Mouse (Mus musculus) MEL (cell line): ENCODE measurements at regions not wholly inside any gene's neighbourhood (a gene's known extent, or its start where the extent isn't known, plus 50 kb on each side); places are given as distances from the start of the nearest gene placed in this dataset.

Source experiments
- DNase-seq: peaks from one replicate; pipeline ENCODE4 v3.0.0; 2011; ENCODE audit warnings: low read depth, low spot score
- H3K27ac ChIP-seq: 2 replicates; pipeline ENCODE4 v1.5.1; 2012; ENCODE audit warnings: low read depth, mild to moderate bottlenecking, control low read depth, low read length, moderate library complexity; ENCODE audit not compliant: control insufficient read depth
- H3K27me3 ChIP-seq, 2 experiments: fragments of 150-350 bp in 1 of 2; sonication (generic) in 1 of 2; 2 replicates each; pipeline ENCODE4 v1.6.1; 2012; ENCODE audit warnings: low read length in 2 of 2, mild to moderate bottlenecking in 2 of 2, improper control_type of control experiment in 1 of 2, moderate library complexity in 1 of 2; ENCODE audit not compliant: insufficient read depth in 2 of 2, control insufficient read depth in 1 of 2
- H3K36me3 ChIP-seq, 2 experiments: 2 replicates each; pipeline ENCODE4 v1.6.1; 2012 to 2014; ENCODE audit warnings: low read length in 2 of 2, improper control_type of control experiment in 1 of 2, inconsistent platforms in 1 of 2, mild to moderate bottlenecking in 1 of 2; ENCODE audit not compliant: insufficient read depth in 2 of 2, control insufficient read depth in 1 of 2
- H3K4me1 ChIP-seq, 2 experiments: fragments of 150-350 bp in 1 of 2; sonication (generic) in 1 of 2; 2 replicates each; pipeline ENCODE4 v1.6.1; 2012; ENCODE audit warnings: low read length in 2 of 2, improper control_type of control experiment in 1 of 2, mild to moderate bottlenecking in 1 of 2; ENCODE audit not compliant: insufficient read depth in 2 of 2, control insufficient read depth in 1 of 2
- H3K4me3 ChIP-seq, 2 experiments: fragments of 150-350 bp in 1 of 2; sonication (generic) in 1 of 2; 2 replicates each; pipeline ENCODE4 v1.5.1; 2012; ENCODE audit warnings: low read depth in 2 of 2, low read length in 2 of 2, mild to moderate bottlenecking in 2 of 2, moderate library complexity in 2 of 2, control low read depth in 1 of 2, improper control_type of control experiment in 1 of 2; ENCODE audit not compliant: control insufficient read depth in 1 of 2, insufficient read depth in 1 of 2
- H3K79me2 ChIP-seq: 2 replicates; pipeline ENCODE4 v1.6.1; 2012; ENCODE audit warnings: mild to moderate bottlenecking, low read length, moderate library complexity; ENCODE audit not compliant: control insufficient read depth, poor library complexity, insufficient read depth
- H3K9ac ChIP-seq: 2 replicates; pipeline ENCODE4 v1.6.1; 2012; ENCODE audit warnings: low read depth, mild to moderate bottlenecking, control low read depth, low read length, moderate library complexity; ENCODE audit not compliant: control insufficient read depth, poor library complexity, severe bottlenecking
- H3K9me3 ChIP-seq: fragments of 150-350 bp; sonication (generic); replicated peaks from 2 replicates; pipeline ENCODE4 v1.6.1; 2012; ENCODE audit warnings: mild to moderate bottlenecking, low read length, improper control_type of control experiment, moderate library complexity; ENCODE audit not compliant: insufficient read depth
- CHD1 ChIP-seq: IDR thresholded peaks from 2 replicates; pipeline ENCODE4 v1.6.1; 2012; ENCODE audit warnings: low read depth, mild to moderate bottlenecking, inconsistent platforms, low read length, improper control_type of control experiment
- CHD2 ChIP-seq: IDR thresholded peaks from 2 replicates; pipeline ENCODE4 v1.6.1; 2011; ENCODE audit warnings: low read length, improper control_type of control experiment
- ELF1 ChIP-seq: IDR thresholded peaks from 2 replicates; pipeline ENCODE4 v1.6.1; 2014; ENCODE audit warnings: low read depth, mild to moderate bottlenecking, inconsistent platforms, low read length, improper control_type of control experiment, moderate library complexity
- GABPA ChIP-seq: IDR thresholded peaks from 2 replicates; pipeline ENCODE4 v1.6.1; 2012; ENCODE audit warnings: low read depth, mild to moderate bottlenecking, inconsistent platforms, low read length, improper control_type of control experiment, moderate library complexity
- HCFC1 ChIP-seq: IDR thresholded peaks from 2 replicates; pipeline ENCODE4 v1.6.1; 2012; ENCODE audit warnings: low read depth, mild to moderate bottlenecking, inconsistent platforms, low read length, improper control_type of control experiment, moderate library complexity
- JUND ChIP-seq: IDR thresholded peaks from 2 replicates; pipeline ENCODE4 v1.6.1; 2011; ENCODE audit warnings: low read depth, mild to moderate bottlenecking, improper control_type of control experiment, low read length
- KAT2A ChIP-seq: conservative IDR thresholded peaks from 2 replicates; pipeline ENCODE4 v1.6.1; 2012; ENCODE audit warnings: low read depth, low read length, improper control_type of control experiment, inconsistent platforms
- MAX ChIP-seq: IDR thresholded peaks from 2 replicates; pipeline ENCODE4 v1.6.1; 2011; ENCODE audit warnings: low read length, improper control_type of control experiment
- MYB ChIP-seq: IDR thresholded peaks from 2 replicates; pipeline ENCODE4 v1.6.1; 2011; ENCODE audit warnings: mild to moderate bottlenecking, low read depth, low read length, improper control_type of control experiment
- NELFE ChIP-seq: IDR thresholded peaks from 2 replicates; pipeline ENCODE4 v1.6.1; 2011; ENCODE audit warnings: low read depth, low read length, improper control_type of control experiment
- NRF1 ChIP-seq: IDR thresholded peaks from 2 replicates; pipeline ENCODE4 v1.6.1; 2014; ENCODE audit warnings: low read depth, mild to moderate bottlenecking, inconsistent platforms, low read length, improper control_type of control experiment, moderate library complexity; ENCODE audit not compliant: poor library complexity, insufficient read depth, severe bottlenecking
- POLR2A ChIP-seq, 2 experiments: IDR thresholded peaks; 2 replicates each; pipeline ENCODE4 v1.6.1; 2011 to 2012; ENCODE audit warnings: low read length in 2 of 2, mild to moderate bottlenecking in 2 of 2, control low read depth in 1 of 2, improper control_type of control experiment in 1 of 2, low read depth in 1 of 2, moderate library complexity in 1 of 2; ENCODE audit not compliant: control insufficient read depth in 1 of 2, insufficient read depth in 1 of 2, poor library complexity in 1 of 2
- POLR2AphosphoS2 ChIP-seq: IDR thresholded peaks from 2 replicates; pipeline ENCODE4 v1.6.1; 2011; ENCODE audit warnings: low read length, improper control_type of control experiment
- SIN3A ChIP-seq: IDR thresholded peaks from 2 replicates; pipeline ENCODE4 v1.6.1; 2012; ENCODE audit warnings: low read length, improper control_type of control experiment, inconsistent platforms
- TAL1 ChIP-seq: IDR thresholded peaks from 2 replicates; pipeline ENCODE4 v1.6.1; 2012; ENCODE audit warnings: mild to moderate bottlenecking, inconsistent platforms, low read length, moderate library complexity, mixed read lengths
- TCF12 ChIP-seq: IDR thresholded peaks from 2 replicates; pipeline ENCODE4 v1.6.1; 2014; ENCODE audit warnings: low read depth, mild to moderate bottlenecking, inconsistent platforms, low read length, improper control_type of control experiment, moderate library complexity
- USF1 ChIP-seq: IDR thresholded peaks from 2 replicates; pipeline ENCODE4 v1.6.1; 2014; ENCODE audit warnings: low read depth, mild to moderate bottlenecking, inconsistent platforms, low read length, improper control_type of control experiment, moderate library complexity
- ZC3H11A ChIP-seq: IDR thresholded peaks from 2 replicates; pipeline ENCODE4 v1.6.1; 2012; ENCODE audit warnings: low read depth, mild to moderate bottlenecking, inconsistent platforms, low read length, improper control_type of control experiment

DNA sequence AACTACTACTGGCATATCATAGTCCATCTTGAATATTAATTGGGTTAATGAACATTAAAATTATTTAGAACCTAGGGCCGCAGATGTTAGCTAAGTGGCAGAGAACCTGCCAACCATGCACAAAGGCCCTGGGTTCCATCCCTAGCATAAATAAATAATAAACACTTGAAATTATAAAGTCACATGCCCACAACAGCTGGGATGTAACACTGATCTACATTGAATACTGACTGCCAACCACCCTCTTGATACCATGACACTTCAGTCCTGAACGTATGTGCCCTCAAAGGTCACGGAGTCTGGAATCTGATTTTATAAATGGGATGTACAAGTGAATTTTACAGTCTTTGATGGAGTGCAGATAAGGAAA lies 2895.0 kb upstream of the 5930422O12Rik start:
- Histone ChIP-seq H3K4me1 (no peaks in the 10 kb centered on the region), H3K36me3 (no peaks in the 10 kb centered on the region), H3K9ac (no peak overlapping the region), H3K27ac (no peak overlapping the region), H3K79me2 (no peaks in the 10 kb centered on the region), H3K4me3 (no peak overlapping the region), H3K27me3 (no peaks in the 10 kb centered on the region), H3K9me3 (no peaks in the 10 kb centered on the region)
- TF ChIP-seq POLR2A (IDR thresholded peaks at IDR 0.05; ENCODE audit: control insufficient read depth in 1 of 2, insufficient read depth in 1 of 2, low read depth in 1 of 2, low read length in 2 of 2, poor library complexity in 1 of 2), result no peak
- no peak for TF ChIP-seq POLR2AphosphoS2
- TF ChIP-seq TAL1, result no peak
- no peak for TF ChIP-seq CHD2
- no peak for TF ChIP-seq TCF12
- TF ChIP-seq ZC3H11A, result no peak
- TF ChIP-seq CHD1, result no peak
- TF ChIP-seq NELFE, result no peak
- no peak for TF ChIP-seq GABPA
- no peak for TF ChIP-seq JUND
- TF ChIP-seq MYB, result no peak
- TF ChIP-seq MAX, result no peak
- no peak for DNase-seq

DNA sequence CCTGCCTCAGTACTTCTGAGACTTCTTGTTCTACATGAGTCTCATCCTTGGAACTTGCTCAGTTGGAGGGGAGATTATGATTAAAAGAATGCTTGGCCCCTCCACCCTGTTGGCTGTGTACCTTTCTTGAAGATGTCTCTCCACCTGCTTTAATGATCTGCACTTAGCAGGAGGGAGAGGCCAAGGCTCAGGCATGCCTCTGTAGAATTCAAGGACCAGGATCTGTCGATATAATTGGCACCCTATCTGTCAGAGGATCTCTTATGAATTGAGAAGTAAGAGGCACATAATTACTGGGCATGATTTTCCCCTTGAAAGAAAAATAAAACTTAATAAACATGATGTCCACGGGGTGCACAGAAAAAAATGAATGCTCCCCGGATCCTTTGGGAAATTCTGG lies 2893.1 kb upstream of the 5930422O12Rik start:
- TF ChIP-seq KAT2A (no peak), SIN3A (no peak)
- Histone ChIP-seq H3K27ac (no peak overlapping the region), H3K4me3 (no peak overlapping the region), H3K4me1 (no peaks in the 10 kb centered on the region), H3K27me3 (no peaks in the 10 kb centered on the region), H3K79me2 (no peaks in the 10 kb centered on the region), H3K9me3 (no peaks in the 10 kb centered on the region), H3K36me3 (no peaks in the 10 kb centered on the region), H3K9ac (no peak overlapping the region)
- DNase-seq, result no peak

DNA sequence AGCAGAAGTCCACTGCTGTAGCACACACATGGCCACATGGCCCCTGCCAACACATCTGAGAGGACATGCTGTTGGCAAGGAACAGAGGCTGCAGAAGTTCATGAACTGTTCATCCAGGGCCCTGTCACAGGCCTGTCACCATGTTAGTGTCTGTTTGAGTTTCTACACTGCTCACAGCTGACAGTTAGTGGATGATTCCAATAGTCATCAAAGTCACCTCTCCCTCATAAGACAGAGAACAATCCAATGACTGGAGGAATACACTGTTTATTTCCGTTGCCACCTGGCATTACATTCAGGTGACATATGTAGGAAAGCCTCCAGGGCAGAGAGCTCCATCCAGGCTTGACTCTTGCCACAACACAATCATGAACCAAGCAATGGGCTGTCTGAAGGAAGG lies 2886.3 kb upstream of the 5930422O12Rik start:
- Histone ChIP-seq H3K36me3 (no peaks in the 10 kb centered on the region), H3K4me3 (no peak overlapping the region), H3K9me3 (no peaks in the 10 kb centered on the region), H3K4me1 (no peaks in the 10 kb centered on the region), H3K9ac (no peak overlapping the region), H3K27ac (no peak overlapping the region), H3K79me2 (no peaks in the 10 kb centered on the region), H3K27me3 (no peaks in the 10 kb centered on the region)
- TF ChIP-seq HCFC1 (no peak), NRF1 (no peak), USF1 (no peak), ELF1 (no peak)
- DNase-seq, result no peak
